Comparison of ENCODE assay signal across 8 mouse cellular contexts in the genomic region with DNA sequence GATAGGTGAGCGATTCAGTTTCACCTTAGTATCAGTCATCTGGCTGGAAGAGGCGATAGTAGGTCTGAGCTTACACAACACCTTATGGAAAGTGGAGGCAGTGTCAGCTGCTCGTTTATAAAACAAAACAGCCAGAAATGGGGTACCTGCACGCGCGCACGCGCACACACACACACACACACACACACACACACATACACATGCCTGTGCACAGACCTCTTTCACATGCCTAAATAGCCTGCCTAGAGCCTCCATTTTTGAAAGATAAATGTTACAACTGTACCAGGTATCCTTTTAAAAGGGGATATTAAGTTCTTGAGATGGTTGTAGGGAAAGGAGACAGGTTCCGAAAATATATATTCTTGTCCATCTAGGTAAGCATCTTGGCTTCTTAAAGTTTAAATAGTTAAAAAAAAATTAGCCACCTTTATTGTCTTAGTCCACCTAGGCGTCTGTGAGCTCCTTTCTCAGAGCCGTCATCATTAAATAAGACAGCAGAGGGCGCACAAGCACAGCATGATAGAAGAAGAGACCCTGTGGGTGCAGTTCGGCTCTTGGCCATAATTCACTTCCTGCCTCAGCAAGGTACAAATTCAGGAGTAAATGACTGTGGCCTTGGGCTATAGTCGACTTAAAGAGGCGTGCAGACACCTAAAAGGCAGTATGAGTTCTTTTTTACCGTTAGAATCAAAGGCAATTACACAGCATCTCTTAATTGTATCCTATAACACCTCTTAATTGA.
A peak's percentile ranks its signal among the peaks of the same experiment; 100 is the strongest.
DNase-seq lines count a peak whose midpoint lies in the region; ATAC-seq lines count a peak whose summit lies in the region.
"Had no signal": no experiment of that assay in that cellular context is flagged by ENCODE, and none has a peak within 500 bp of the region (broad histone marks: within the 10 kb centered on the region; RNA-seq: fewer than 3 reads in every experiment).

No protein-coding gene starts in this region.

- H3K36me3 ChIP-seq in forebrain, embryonic 13.5 days (ENCODE audit: poor library complexity, severe bottlenecking), result no peaks in the 10 kb centered on the region
- H3K36me3 ChIP-seq in hindbrain, embryonic 14.5 days (replicated peaks; ENCODE audit: control insufficient read depth, insufficient read depth), result no peaks in the 10 kb centered on the region
- H3K36me3 ChIP-seq: liver, embryonic 15.5 days had no signal

- 47% methylated on average over 16 of the region's 16 CpGs for WGBS in forebrain, embryonic 13.5 days
- 51% methylated on average over 16 of the region's 16 CpGs for WGBS in hindbrain, embryonic 14.5 days

- no peaks in the 10 kb centered on the region for H3K9me3 ChIP-seq in forebrain, embryonic 13.5 days (replicated peaks)
- H3K9me3 ChIP-seq in hindbrain, embryonic 14.5 days (ENCODE audit: control insufficient read depth, low read length), result no peaks in the 10 kb centered on the region
- H3K9me3 ChIP-seq: liver, embryonic 15.5 days had no signal

- H3K27me3 ChIP-seq in forebrain, embryonic 13.5 days, result peaks cover 70% of the 10 kb centered on the region
- peaks cover 39% of the 10 kb centered on the region for H3K27me3 ChIP-seq in hindbrain, embryonic 14.5 days (ENCODE audit: control insufficient read depth, insufficient read depth, low read length)
- H3K27me3 ChIP-seq: liver, embryonic 15.5 days had no signal

- H3K4me1 ChIP-seq in forebrain, embryonic 13.5 days, result no peaks in the 10 kb centered on the region
- no peaks in the 10 kb centered on the region for H3K4me1 ChIP-seq in hindbrain, embryonic 14.5 days (replicated peaks; ENCODE audit: control insufficient read depth, insufficient read depth, low read length)
- H3K4me1 ChIP-seq: liver, embryonic 15.5 days had no signal

- no peak overlapping the region for H3K27ac ChIP-seq in forebrain, embryonic 13.5 days
- H3K27ac ChIP-seq in hindbrain, embryonic 14.5 days, result no peak overlapping the region
- H3K27ac ChIP-seq: liver, embryonic 15.5 days had no signal

- DNase-seq in MN1 (ENCODE audit: low spot score), result peak; percentile 73
- peak; percentile 82 for DNase-seq in brain, adult 2 months (ENCODE audit: low read depth, low spot score)
- peak; percentile 94 for DNase-seq in hindbrain, embryonic 14.5 days (ENCODE audit: low spot score)
- peak; percentile 65 to 83 for DNase-seq in layer of hippocampus, postnatal 14 days (ENCODE audit: low spot score in 2 of 2)
- peak; percentile 43 for DNase-seq in right cerebral cortex, postnatal 25 days

- no peak overlapping the region for H3K9ac ChIP-seq in forebrain, embryonic 13.5 days
- H3K9ac ChIP-seq in hindbrain, embryonic 14.5 days, result no peak overlapping the region
- H3K9ac ChIP-seq: liver, embryonic 15.5 days had no signal

- ATAC-seq in forebrain, embryonic 13.5 days, result peak; percentile 87
- peak; percentile 78 for ATAC-seq in hindbrain, embryonic 14.5 days (ENCODE audit: low FRiP score)
- peak; percentile 85 for ATAC-seq in megakaryocyte, adult 5-6 weeks (ENCODE audit: poor library complexity, severe bottlenecking)

- no peak overlapping the region for H3K4me3 ChIP-seq in forebrain, embryonic 13.5 days
- H3K4me3 ChIP-seq in hindbrain, embryonic 14.5 days (replicated peaks; ENCODE audit: low read length), result no peak overlapping the region
- H3K4me3 ChIP-seq: liver, embryonic 15.5 days had no signal

- H3K4me2 ChIP-seq in forebrain, embryonic 13.5 days, result no peak overlapping the region
- no peak overlapping the region for H3K4me2 ChIP-seq in hindbrain, embryonic 14.5 days (replicated peaks)
- H3K4me2 ChIP-seq: liver, embryonic 15.5 days had no signal

Comparison
In these comparisons a context has a peak if more than half of its experiments do, and no peak if none do; other contexts are left out.
1. DNase-seq: peak in every context shown above with its lines; median percentile 94 in hindbrain, embryonic 14.5 days; 82 in brain, adult 2 months; 74 in layer of hippocampus, postnatal 14 days; 73 in MN1; 43 in right cerebral cortex, postnatal 25 days.